Mouse (Mus musculus) cerebellum, adult 2 months (tissue): Measurements from ENCODE around the gene Gjc2.

Source experiments
- CTCF ChIP-seq: fragments of 200-500 bp; IDR thresholded peaks from 2 replicates; pipeline ENCODE4 v1.5.1; 2011; ENCODE audit warnings: low read depth, mild to moderate bottlenecking, control low read depth, low read length, moderate library complexity, borderline replicate concordance; ENCODE audit not compliant: insufficient read depth
- POLR2A ChIP-seq: fragments of 200-500 bp; IDR thresholded peaks from 2 replicates; pipeline ENCODE4 v1.6.1; 2011; ENCODE audit warnings: low read length, control low read depth, borderline replicate concordance; ENCODE audit not compliant: insufficient read depth

DNA sequence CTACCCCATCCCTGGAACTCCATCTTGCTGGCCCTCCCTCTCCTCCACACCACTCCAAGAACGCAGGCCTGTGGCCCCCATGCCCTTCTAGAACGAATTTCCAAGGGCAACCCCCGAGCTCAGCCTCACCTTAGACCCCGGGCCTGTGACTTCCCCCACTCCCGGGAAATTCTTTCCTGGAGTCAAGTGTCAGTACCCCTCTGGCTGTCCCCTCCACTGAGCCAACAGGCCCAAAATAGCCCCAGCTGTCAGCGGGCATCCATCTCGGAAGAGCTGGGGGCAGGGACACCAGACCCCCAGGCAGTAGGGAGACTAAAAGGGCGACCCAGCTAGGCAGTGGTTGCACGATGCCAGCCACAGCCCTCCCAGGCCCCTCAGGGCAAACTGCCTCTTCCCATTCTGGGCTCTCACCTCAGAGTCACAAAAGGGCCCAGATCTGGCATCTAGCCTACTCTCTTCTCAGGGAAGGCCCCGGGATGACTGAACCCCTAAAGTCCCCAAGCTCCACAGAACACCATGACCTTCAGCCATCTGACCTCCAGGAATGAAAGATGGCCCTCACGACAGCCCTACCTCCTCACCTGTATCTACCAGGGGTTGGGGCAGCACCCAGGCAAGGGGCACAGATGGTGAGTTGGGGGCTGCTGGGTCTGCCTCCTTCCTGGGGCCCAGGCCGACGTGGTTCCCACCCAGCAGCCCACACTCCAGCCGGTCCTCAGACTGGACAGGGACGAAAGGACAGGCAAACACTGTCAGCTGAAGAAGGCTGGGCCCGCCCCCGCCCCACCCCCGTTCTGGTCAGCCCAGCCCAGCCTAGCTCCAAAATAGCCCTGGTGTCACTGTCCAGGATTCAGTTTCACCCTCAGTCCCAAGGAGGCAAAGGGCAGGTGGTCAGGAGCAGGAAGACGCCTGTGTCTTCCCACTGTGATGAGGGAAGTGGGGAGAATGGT, 44.2 kb downstream of the Gjc2 start:
- TF ChIP-seq POLR2A = no peak
- TF ChIP-seq CTCF = no peak
